Mouse (Mus musculus): ENCODE measurements around the gene Rfx7. TPM values are rescaled to one million over a fixed set of nuclear protein-coding genes. Genes with fewer than 3 reads are reported as not detected.

Gene Rfx7
- polyA plus RNA-seq, 1 experiment from 2014 or later: 12.6 TPM

DNA sequence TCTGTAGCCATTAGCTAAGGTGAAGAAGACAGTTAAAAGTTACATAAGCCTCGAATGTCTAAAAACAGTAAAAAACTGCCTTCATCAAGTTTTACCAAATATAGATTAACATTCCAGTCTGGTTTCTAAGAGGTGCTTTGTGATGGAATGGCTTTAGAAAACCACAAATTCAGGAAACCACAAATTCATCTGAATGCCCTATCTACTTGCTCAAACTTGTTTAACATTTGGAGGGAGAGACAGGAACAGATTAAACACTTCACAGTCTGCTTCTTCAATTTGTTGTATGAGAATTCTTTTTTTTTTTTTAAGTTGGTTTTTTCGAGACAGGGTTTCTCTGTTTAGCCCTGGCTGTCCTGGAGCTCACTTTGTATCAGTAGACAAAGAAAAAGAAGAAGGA is 117.7 kb downstream of the Rfx7 start:
- Histone ChIP-seq H3K9ac (ENCODE audit: low read depth, low read length) (no peak overlapping the region), H3K36me3 (ENCODE audit: control insufficient read depth, insufficient read depth, low read length) (no peaks in the 10 kb centered on the region), H3K9me3 (ENCODE audit: control insufficient read depth, low read length) (no peaks in the 10 kb centered on the region), H3K27me3 (replicated peaks; ENCODE audit: control insufficient read depth, insufficient read depth, low read length) (no peaks in the 10 kb centered on the region), H3K4me1 (ENCODE audit: control insufficient read depth, insufficient read depth, low read length) (peaks cover 24% of the 10 kb centered on the region), H3K4me2 (ENCODE audit: low read depth, low read length) (no peak overlapping the region), H3K27ac (replicated peaks; ENCODE audit: low read depth, low read length) (peak overlapping the region; percentile 81), H3K4me3 (ENCODE audit: low read depth, low read length) (no peak overlapping the region)
- DNase-seq (ENCODE audit: low spot score) (peak; percentile 75), ATAC-seq (ENCODE audit: low read depth) (no peak)
- WGBS: 33% methylated on average over 2 of the region's 2 CpGs

DNA sequence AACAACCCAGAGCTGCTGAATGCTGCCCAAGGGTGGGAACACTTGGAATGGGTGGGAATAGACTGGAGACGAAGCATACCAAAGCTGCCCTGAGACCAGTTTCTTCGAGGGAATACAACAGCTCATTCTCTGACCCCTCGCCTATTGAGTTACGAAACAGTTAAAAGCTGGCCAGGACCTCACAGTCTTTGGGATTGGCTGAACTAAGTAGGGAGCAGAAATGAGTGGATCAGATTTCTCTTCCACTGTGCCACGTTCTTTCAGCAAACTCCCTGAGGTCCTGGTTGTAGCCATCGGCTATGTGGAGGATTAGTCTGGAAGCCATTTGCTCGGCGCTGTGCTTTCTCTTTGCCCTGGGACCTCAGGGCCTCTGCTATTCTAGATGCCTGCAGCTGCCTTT is 120.9 kb downstream of the Rfx7 start:
- WGBS: 7% methylated on average over 8 of the region's 8 CpGs
- Histone ChIP-seq H3K9me3 (ENCODE audit: control insufficient read depth, low read length) (no peaks in the 10 kb centered on the region), H3K27me3 (replicated peaks; ENCODE audit: control insufficient read depth, insufficient read depth, low read length) (no peaks in the 10 kb centered on the region), H3K4me3 (ENCODE audit: low read depth, low read length) (0 out of 2 replicates have a peak overlapping the region, but pooled peaks have one; percentile 6), H3K27ac (replicated peaks; ENCODE audit: low read depth, low read length) (peak overlapping the region; percentile 89), H3K36me3 (ENCODE audit: control insufficient read depth, insufficient read depth, low read length) (no peaks in the 10 kb centered on the region), H3K4me2 (ENCODE audit: low read depth, low read length) (peak overlapping the region; percentile 48), H3K9ac (ENCODE audit: low read depth, low read length) (peak overlapping the region; percentile 38; the same call in 1 of the 2 replicates), H3K4me1 (ENCODE audit: control insufficient read depth, insufficient read depth, low read length) (peaks cover 29% of the 10 kb centered on the region)
- ATAC-seq (ENCODE audit: low read depth) (peak; percentile 91), DNase-seq (ENCODE audit: low spot score) (peak; percentile 94)

DNA sequence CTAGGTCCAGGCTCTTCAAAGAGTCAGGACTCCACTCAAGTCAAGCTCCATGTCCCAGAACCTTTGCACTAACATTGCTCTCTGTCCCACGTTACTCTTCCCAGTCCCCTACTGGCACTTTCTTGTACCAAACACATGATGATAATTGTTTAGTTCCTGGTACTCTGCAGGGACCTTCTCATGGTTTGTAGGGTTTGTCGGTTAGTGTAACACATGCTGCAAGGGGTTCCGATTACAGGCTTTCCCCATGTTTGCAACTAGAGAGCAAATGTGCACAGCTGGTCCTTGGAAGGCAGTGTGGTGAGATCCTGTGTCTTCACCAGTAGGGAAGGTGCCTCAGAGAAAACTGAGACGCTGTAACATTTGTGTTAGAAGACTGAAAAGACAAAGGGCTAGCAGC is 121.5 kb downstream of the Rfx7 start:
- H3K9ac ChIP-seq (ENCODE audit: low read depth, low read length): peak overlapping the region; percentile 38
- no peaks in the 10 kb centered on the region for H3K27me3 ChIP-seq (replicated peaks; ENCODE audit: control insufficient read depth, insufficient read depth, low read length)
- WGBS: 19% methylated on average over 4 of the region's 4 CpGs
- ATAC-seq (ENCODE audit: low read depth): peak; percentile 69
- peak; percentile 91 for DNase-seq (ENCODE audit: low spot score)
- peaks cover 29% of the 10 kb centered on the region for H3K4me1 ChIP-seq (ENCODE audit: control insufficient read depth, insufficient read depth, low read length)
- no peaks in the 10 kb centered on the region for H3K9me3 ChIP-seq (ENCODE audit: control insufficient read depth, low read length)
- peak overlapping the region; percentile 89 for H3K27ac ChIP-seq (replicated peaks; ENCODE audit: low read depth, low read length)
- no peaks in the 10 kb centered on the region for H3K36me3 ChIP-seq (ENCODE audit: control insufficient read depth, insufficient read depth, low read length)
- peak overlapping the region; percentile 48 for H3K4me2 ChIP-seq (ENCODE audit: low read depth, low read length)
- 0 out of 2 replicates have a peak overlapping the region, but pooled peaks have one; percentile 6 for H3K4me3 ChIP-seq (ENCODE audit: low read depth, low read length)

DNA sequence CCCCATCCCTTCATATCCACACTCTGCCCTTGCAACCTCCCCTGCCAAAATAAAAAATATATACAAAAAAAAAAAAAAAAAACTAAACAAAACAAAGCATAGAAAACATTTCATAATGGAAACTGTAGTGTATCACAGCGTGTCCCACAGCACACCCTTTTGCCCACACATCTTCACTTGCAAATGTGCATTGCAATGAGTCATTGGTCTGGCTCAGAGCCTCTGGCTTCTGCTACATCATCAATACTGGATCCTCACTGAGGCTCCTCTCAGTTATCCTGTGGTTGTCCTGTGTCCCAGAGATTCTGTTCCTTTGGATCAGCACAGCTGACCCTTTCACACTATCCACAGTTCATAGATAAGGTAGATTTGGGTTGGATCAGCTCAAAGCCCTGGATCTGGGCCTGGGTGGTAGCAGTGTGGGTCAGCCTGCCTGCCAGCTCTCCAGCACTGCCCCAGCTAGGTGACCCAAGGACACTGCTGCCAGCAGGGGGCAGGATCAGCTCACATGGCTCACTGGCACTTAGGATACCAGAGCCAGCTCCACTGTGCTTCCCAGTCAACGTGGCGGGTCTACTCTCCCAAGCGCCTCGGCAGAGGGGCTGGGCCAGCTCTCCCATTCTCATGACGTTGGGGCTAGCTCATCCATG is 122.7 kb downstream of the Rfx7 start:
- H3K4me1 ChIP-seq (ENCODE audit: control insufficient read depth, insufficient read depth, low read length): peaks cover 35% of the 10 kb centered on the region
- whole genome bisulfite sequencing: 84% methylated on average over 6 of the region's 6 CpGs
- no peak overlapping the region for H3K4me3 ChIP-seq (ENCODE audit: low read depth, low read length)
- H3K9me3 ChIP-seq (ENCODE audit: control insufficient read depth, low read length): no peaks in the 10 kb centered on the region
- H3K27me3 ChIP-seq (replicated peaks; ENCODE audit: control insufficient read depth, insufficient read depth, low read length): no peaks in the 10 kb centered on the region
- ATAC-seq (ENCODE audit: low read depth): 0 out of 2 replicates have a peak, but pooled peaks have one; percentile 14
- no peak for DNase-seq (ENCODE audit: low spot score)
- no peaks in the 10 kb centered on the region for H3K36me3 ChIP-seq (ENCODE audit: control insufficient read depth, insufficient read depth, low read length)
- no peak overlapping the region for H3K9ac ChIP-seq (ENCODE audit: low read depth, low read length)
- H3K4me2 ChIP-seq (ENCODE audit: low read depth, low read length): no peak overlapping the region
- peak overlapping the region; percentile 61; the same call in 1 of the 2 replicates for H3K27ac ChIP-seq (replicated peaks; ENCODE audit: low read depth, low read length)

- 0 out of 2 replicates have a peak, but pooled peaks have one; percentile 19 for ATAC-seq (ENCODE audit: low read depth)
- WGBS: 65% methylated on average over 5 of the region's 5 CpGs
- peaks cover 35% of the 10 kb centered on the region for H3K4me1 ChIP-seq (ENCODE audit: control insufficient read depth, insufficient read depth, low read length)
Observed at GRCm38 (mm10) chr9:72655602-72656001, 123.6 kb downstream of the Rfx7 start.

GRCm38 (mm10) chr9:72656491-72656890 is 124.5 kb downstream of the Rfx7 start:
- no peak overlapping the region for H3K9ac ChIP-seq (ENCODE audit: low read depth, low read length)
- H3K4me2 ChIP-seq (ENCODE audit: low read depth, low read length): no peak overlapping the region
- no peak overlapping the region for H3K4me3 ChIP-seq (ENCODE audit: low read depth, low read length)
- no peaks in the 10 kb centered on the region for H3K36me3 ChIP-seq (ENCODE audit: control insufficient read depth, insufficient read depth, low read length)
- H3K9me3 ChIP-seq (ENCODE audit: control insufficient read depth, low read length): no peaks in the 10 kb centered on the region
- 33% methylated on average over 4 of the region's 4 CpGs for WGBS
- DNase-seq (ENCODE audit: low spot score): no peak
- H3K27me3 ChIP-seq (replicated peaks; ENCODE audit: control insufficient read depth, insufficient read depth, low read length): no peaks in the 10 kb centered on the region
- peaks cover 39% of the 10 kb centered on the region for H3K4me1 ChIP-seq (ENCODE audit: control insufficient read depth, insufficient read depth, low read length)
- ATAC-seq (ENCODE audit: low read depth): no peak
- H3K27ac ChIP-seq (replicated peaks; ENCODE audit: low read depth, low read length): peak overlapping the region; percentile 44; the same call in 1 of the 2 replicates

More at GRCm38 (mm10) chr9:72655602-72656001, 123.6 kb downstream of the Rfx7 start:
- DNase-seq (ENCODE audit: low spot score): no peak
- no peaks in the 10 kb centered on the region for H3K36me3 ChIP-seq (ENCODE audit: control insufficient read depth, insufficient read depth, low read length)
- no peak overlapping the region for H3K4me3 ChIP-seq (ENCODE audit: low read depth, low read length)
- H3K9me3 ChIP-seq (ENCODE audit: control insufficient read depth, low read length): no peaks in the 10 kb centered on the region
- no peak overlapping the region for H3K4me2 ChIP-seq (ENCODE audit: low read depth, low read length)
- H3K27me3 ChIP-seq (replicated peaks; ENCODE audit: control insufficient read depth, insufficient read depth, low read length): no peaks in the 10 kb centered on the region
- peak overlapping the region; percentile 33; the same call in 1 of the 2 replicates for H3K27ac ChIP-seq (replicated peaks; ENCODE audit: low read depth, low read length)
- H3K9ac ChIP-seq (ENCODE audit: low read depth, low read length): no peak overlapping the region

DNA sequence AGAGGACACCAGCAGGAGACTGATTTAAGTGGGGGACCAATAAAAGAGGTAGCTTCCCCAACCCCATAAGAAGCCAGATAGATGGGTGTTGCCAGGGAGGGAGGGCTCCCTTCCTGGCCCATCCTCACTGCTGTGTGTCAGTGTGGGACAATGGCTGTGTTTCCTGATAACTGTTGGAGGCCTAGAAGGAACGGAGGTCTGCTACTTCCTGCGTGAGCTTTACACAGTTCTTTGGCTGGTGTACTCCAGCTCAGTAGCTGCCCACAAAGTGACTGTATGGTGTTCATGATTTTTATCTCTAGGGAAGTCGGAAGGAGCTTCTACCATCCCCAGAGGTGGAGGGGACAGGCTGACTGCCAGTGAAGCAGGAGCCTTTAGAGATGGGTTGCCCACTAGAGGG is 124.9 kb downstream of the Rfx7 start:
- DNase-seq (ENCODE audit: low spot score): no peak
- Histone ChIP-seq H3K36me3 (ENCODE audit: control insufficient read depth, insufficient read depth, low read length) (no peaks in the 10 kb centered on the region), H3K9ac (ENCODE audit: low read depth, low read length) (no peak overlapping the region), H3K4me2 (ENCODE audit: low read depth, low read length) (no peak overlapping the region), H3K4me3 (ENCODE audit: low read depth, low read length) (no peak overlapping the region), H3K27ac (replicated peaks; ENCODE audit: low read depth, low read length) (no peak overlapping the region), H3K27me3 (replicated peaks; ENCODE audit: control insufficient read depth, insufficient read depth, low read length) (no peaks in the 10 kb centered on the region), H3K9me3 (ENCODE audit: control insufficient read depth, low read length) (no peaks in the 10 kb centered on the region), H3K4me1 (ENCODE audit: control insufficient read depth, insufficient read depth, low read length) (peaks cover 39% of the 10 kb centered on the region)
- 53% methylated on average over 3 of the region's 3 CpGs for WGBS
- no peak for ATAC-seq (ENCODE audit: low read depth)

DNA sequence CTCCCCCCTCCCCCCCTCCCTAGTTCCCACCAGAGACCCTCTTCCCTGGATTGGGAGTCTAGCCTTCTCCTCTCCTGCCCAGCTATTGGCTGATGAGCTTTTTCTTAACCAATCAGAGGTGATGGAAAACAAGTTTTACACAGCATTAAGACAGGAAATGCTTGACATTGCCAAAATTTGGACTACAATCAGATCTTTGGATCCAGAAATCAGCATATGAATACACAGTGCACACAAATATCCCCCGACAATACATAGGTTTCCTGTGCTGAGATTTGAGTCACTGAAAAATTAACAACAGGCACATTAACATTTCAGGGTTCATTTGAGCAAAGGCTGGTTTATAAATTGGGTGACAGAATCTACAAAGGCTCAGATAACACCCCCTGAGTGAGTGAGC is 125.7 kb downstream of the Rfx7 start:
- Histone ChIP-seq H3K27ac (replicated peaks; ENCODE audit: low read depth, low read length) (no peak overlapping the region), H3K4me3 (ENCODE audit: low read depth, low read length) (no peak overlapping the region), H3K4me2 (ENCODE audit: low read depth, low read length) (no peak overlapping the region), H3K9me3 (ENCODE audit: control insufficient read depth, low read length) (no peaks in the 10 kb centered on the region), H3K4me1 (ENCODE audit: control insufficient read depth, insufficient read depth, low read length) (peaks cover 32% of the 10 kb centered on the region), H3K36me3 (ENCODE audit: control insufficient read depth, insufficient read depth, low read length) (no peaks in the 10 kb centered on the region), H3K27me3 (replicated peaks; ENCODE audit: control insufficient read depth, insufficient read depth, low read length) (no peaks in the 10 kb centered on the region), H3K9ac (ENCODE audit: low read depth, low read length) (no peak overlapping the region)
- WGBS: 62% methylated on average over 1 of the region's 1 CpGs
- DNase-seq (ENCODE audit: low spot score): no peak
- ATAC-seq (ENCODE audit: low read depth): no peak

GRCm38 (mm10) chr9:72660139-72660538 is 128.1 kb downstream of the Rfx7 start:
- ATAC-seq (ENCODE audit: low read depth) (no peak), DNase-seq (ENCODE audit: low spot score) (no peak)
- Histone ChIP-seq H3K36me3 (ENCODE audit: control insufficient read depth, insufficient read depth, low read length) (peaks cover 9% of the 10 kb centered on the region), H3K9ac (ENCODE audit: low read depth, low read length) (no peak overlapping the region), H3K27ac (replicated peaks; ENCODE audit: low read depth, low read length) (no peak overlapping the region), H3K4me3 (ENCODE audit: low read depth, low read length) (no peak overlapping the region), H3K27me3 (replicated peaks; ENCODE audit: control insufficient read depth, insufficient read depth, low read length) (no peaks in the 10 kb centered on the region), H3K4me1 (ENCODE audit: control insufficient read depth, insufficient read depth, low read length) (peaks cover 22% of the 10 kb centered on the region), H3K9me3 (ENCODE audit: control insufficient read depth, low read length) (no peaks in the 10 kb centered on the region), H3K4me2 (ENCODE audit: low read depth, low read length) (no peak overlapping the region)
- 76% methylated on average over 4 of the region's 4 CpGs for WGBS
